Mouse (Mus musculus) liver, adult 2 months (tissue): ENCODE measurements around the gene Kctd4.
"Not testable (repeated sequence)": the region's sequence is repeated elsewhere in the genome, so short reads cannot be mapped to it uniquely, and the experiment has no call there.

ENCODE experiments used
- CTCF ChIP-seq: fragments of 200-500 bp; IDR thresholded peaks from 2 replicates; pipeline ENCODE4 v1.5.1; 2011; ENCODE audit warnings: low read depth, low read length, control low read depth
- POLR2A ChIP-seq: fragments of 200-500 bp; IDR thresholded peaks from 2 replicates; pipeline ENCODE4 v1.6.1; 2011; ENCODE audit warnings: low read length, control low read depth; ENCODE audit not compliant: insufficient read depth; ENCODE audit errors: extremely low read depth

- not testable (repeated sequence) for TF ChIP-seq CTCF, POLR2A
These were observed 25.1 kb upstream of the Kctd4 start for GRCm38 (mm10) chr14:75929713-75930112.
